Mouse (Mus musculus) liver, adult 2 months (tissue): ENCODE results near the gene Sdk2. TPM values are rescaled to one million over a fixed set of nuclear protein-coding genes. Genes with fewer than 3 reads are reported as not detected.

Source experiments
- DNase-seq: peaks from one replicate; pipeline ENCODE4 v3.0.0-alpha.2; 2011; ENCODE audit warnings: low read depth, low spot score; ENCODE audit errors: extremely low read depth
- H3K27ac ChIP-seq: fragments of 200-500 bp; replicated peaks from 2 replicates; pipeline ENCODE4 v1.5.1; 2012; ENCODE audit warnings: low read depth, mild to moderate bottlenecking, control low read depth, inconsistent platforms, low read length; ENCODE audit not compliant: insufficient read depth
- H3K27me3 ChIP-seq: fragments of 200-500 bp; 2 replicates; pipeline ENCODE4 v1.6.1; 2012; ENCODE audit warnings: mild to moderate bottlenecking, moderate library complexity, low read length, inconsistent platforms; ENCODE audit not compliant: control insufficient read depth, insufficient read depth
- H3K36me3 ChIP-seq: fragments of 200-500 bp; 2 replicates; pipeline ENCODE4 v1.6.1; 2012; ENCODE audit warnings: low read length, inconsistent platforms; ENCODE audit not compliant: control insufficient read depth, insufficient read depth
- H3K4me1 ChIP-seq: fragments of 200-500 bp; 2 replicates; pipeline ENCODE4 v1.6.1; 2011; ENCODE audit warnings: low read length; ENCODE audit not compliant: control insufficient read depth, insufficient read depth
- H3K4me3 ChIP-seq: fragments of 200-500 bp; 2 replicates; pipeline ENCODE4 v1.5.1; 2011; ENCODE audit warnings: low read depth, mild to moderate bottlenecking, control low read depth, low read length, moderate library complexity; ENCODE audit not compliant: insufficient read depth
- H3K79me2 ChIP-seq: fragments of 200-500 bp; 2 replicates; pipeline ENCODE4 v1.6.1; 2012; ENCODE audit warnings: inconsistent platforms, mild to moderate bottlenecking, low read length, moderate library complexity; ENCODE audit not compliant: control insufficient read depth, insufficient read depth
- H3K9ac ChIP-seq: fragments of 200-500 bp; 2 replicates; pipeline ENCODE4 v1.6.1; 2012; ENCODE audit warnings: low read depth, mild to moderate bottlenecking, control low read depth, inconsistent platforms, low read length
- CTCF ChIP-seq: fragments of 200-500 bp; IDR thresholded peaks from 2 replicates; pipeline ENCODE4 v1.5.1; 2011; ENCODE audit warnings: low read depth, low read length, control low read depth
- POLR2A ChIP-seq: fragments of 200-500 bp; IDR thresholded peaks from 2 replicates; pipeline ENCODE4 v1.6.1; 2011; ENCODE audit warnings: low read length, control low read depth; ENCODE audit not compliant: insufficient read depth; ENCODE audit errors: extremely low read depth
- WGBS: fragments of 180-500 bp; shearing (Covaris S2); methylation state at CpG from one replicate; pipeline ENCODE4 v1.1.7; 2018; 5-methylcytosine and 5-hydroxymethylcytosine counted together
- polyA plus RNA-seq: library from polyadenylated mRNA; depleted of rRNA; stranded (reverse); fragments of >200 nt; gene quantifications from 2 replicates; pipeline ENCODE4 v1.2.3, GENCODE M21; 2012
- total RNA-seq: library from RNA; depleted of rRNA; stranded (reverse); fragments of >200 nt; gene quantifications from 2 replicates; pipeline ENCODE4 v1.2.3, GENCODE M21; 2014

Gene Sdk2
- total and polyA plus RNA-seq, 2 experiments = 0.07 to 0.28 TPM

DNA sequence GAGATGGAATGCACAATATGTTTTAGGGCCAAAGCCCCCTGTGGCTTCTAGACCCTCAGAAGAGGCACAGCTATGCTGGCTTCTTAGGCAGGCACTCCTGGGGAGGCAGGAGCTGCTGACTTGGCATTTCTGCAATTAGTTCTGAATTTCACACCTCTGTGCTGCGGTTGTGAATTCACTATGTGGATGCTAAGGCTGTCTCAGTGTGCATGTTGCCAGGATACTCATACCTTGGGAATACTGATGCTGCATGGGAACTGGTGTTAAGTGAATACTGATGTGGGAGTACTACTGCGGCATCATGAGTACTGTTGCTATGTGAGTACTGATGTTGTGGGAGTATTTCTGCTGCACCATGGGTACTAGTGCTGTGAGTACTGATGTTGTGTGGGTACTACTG is 284.4 kb downstream of the Sdk2 start:
- WGBS = 96% methylated on average over 2 of the region's 2 CpGs
- Histone ChIP-seq H3K9ac (no peak overlapping the region), H3K27ac (no peak overlapping the region), H3K27me3 (no peaks in the 10 kb centered on the region), H3K4me1 (no peaks in the 10 kb centered on the region), H3K79me2 (no peaks in the 10 kb centered on the region), H3K36me3 (no peaks in the 10 kb centered on the region), H3K4me3 (no peak overlapping the region)
- TF ChIP-seq POLR2A (no peak), CTCF (no peak)
- DNase-seq = no peak

- TF ChIP-seq POLR2A (no peak), CTCF (no peak)
- DNase-seq = no peak
- Histone ChIP-seq H3K79me2 (no peaks in the 10 kb centered on the region), H3K36me3 (no peaks in the 10 kb centered on the region), H3K9ac (no peak overlapping the region), H3K27ac (no peak overlapping the region), H3K27me3 (no peaks in the 10 kb centered on the region), H3K4me3 (no peak overlapping the region), H3K4me1 (no peaks in the 10 kb centered on the region)
- WGBS = 79% methylated on average over 2 of the region's 2 CpGs
These were observed 284.8 kb downstream of the Sdk2 start for GRCm38 (mm10) chr11:113782006-113782405.

- H3K36me3 ChIP-seq = no peaks in the 10 kb centered on the region
- H3K4me3 ChIP-seq = no peak overlapping the region
- WGBS = 64% methylated on average over 6 of the region's 6 CpGs
- no peaks in the 10 kb centered on the region for H3K27me3 ChIP-seq
- no peak for TF ChIP-seq POLR2A
- no peak for TF ChIP-seq CTCF
- no peaks in the 10 kb centered on the region for H3K4me1 ChIP-seq
- DNase-seq = no peak
- H3K9ac ChIP-seq = no peak overlapping the region
- no peaks in the 10 kb centered on the region for H3K79me2 ChIP-seq
- H3K27ac ChIP-seq = no peak overlapping the region
These were observed 287.2 kb downstream of the Sdk2 start for GRCm38 (mm10) chr11:113779680-113780041.

DNA sequence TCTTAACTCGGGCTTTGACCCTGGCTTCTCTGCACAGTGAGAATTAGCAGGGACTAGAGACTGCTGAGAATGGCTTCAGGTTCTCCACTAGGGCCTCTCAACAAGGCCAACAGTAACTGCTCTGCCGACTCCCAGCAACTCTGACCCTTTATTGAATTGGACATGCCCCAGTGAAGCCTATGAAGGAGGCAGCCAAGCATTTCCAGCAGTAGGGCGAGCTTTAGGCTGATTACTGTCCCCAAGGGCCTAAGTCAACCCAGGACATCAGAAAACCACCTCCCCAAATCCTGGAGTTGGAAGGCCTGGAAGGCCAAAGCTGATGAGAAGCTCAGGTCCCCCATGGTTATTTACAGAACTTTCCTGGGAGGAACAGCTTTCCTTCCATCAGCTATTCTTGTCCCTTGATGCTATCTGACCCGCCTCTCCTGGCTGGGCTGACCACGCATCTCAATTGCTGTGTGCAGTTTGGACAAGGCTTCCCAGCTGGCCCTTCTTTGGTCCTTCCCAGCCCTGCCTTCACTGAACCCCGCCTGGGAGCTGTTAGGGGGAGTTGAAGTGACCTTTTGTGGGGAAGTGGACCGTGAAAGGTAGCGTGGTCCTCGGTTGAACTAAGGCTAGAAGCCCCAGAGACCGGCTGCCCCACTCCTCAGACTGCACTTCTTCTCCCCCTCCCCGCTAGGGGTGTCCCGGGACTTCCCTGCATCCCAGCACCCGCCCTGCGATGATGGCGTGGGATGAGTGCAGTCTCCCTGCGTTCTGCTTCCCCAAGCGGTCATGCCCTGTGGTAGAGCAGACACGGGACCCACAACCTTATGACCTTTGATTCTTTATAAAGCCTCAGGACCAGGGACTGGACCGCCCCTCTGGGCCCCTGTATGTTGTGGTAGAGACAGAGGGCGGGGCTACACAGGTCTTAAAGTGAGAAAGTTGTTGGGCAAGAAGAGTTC is 287.8 kb downstream of the Sdk2 start:
- Histone ChIP-seq H3K4me1 (no peaks in the 10 kb centered on the region), H3K27me3 (no peaks in the 10 kb centered on the region), H3K27ac (no peak overlapping the region), H3K79me2 (no peaks in the 10 kb centered on the region), H3K4me3 (no peak overlapping the region), H3K9ac (no peak overlapping the region), H3K36me3 (no peaks in the 10 kb centered on the region)
- 69% methylated on average over 20 of the region's 20 CpGs for WGBS
- DNase-seq = no peak
- TF ChIP-seq POLR2A = no peak
- TF ChIP-seq CTCF = no peak

DNA sequence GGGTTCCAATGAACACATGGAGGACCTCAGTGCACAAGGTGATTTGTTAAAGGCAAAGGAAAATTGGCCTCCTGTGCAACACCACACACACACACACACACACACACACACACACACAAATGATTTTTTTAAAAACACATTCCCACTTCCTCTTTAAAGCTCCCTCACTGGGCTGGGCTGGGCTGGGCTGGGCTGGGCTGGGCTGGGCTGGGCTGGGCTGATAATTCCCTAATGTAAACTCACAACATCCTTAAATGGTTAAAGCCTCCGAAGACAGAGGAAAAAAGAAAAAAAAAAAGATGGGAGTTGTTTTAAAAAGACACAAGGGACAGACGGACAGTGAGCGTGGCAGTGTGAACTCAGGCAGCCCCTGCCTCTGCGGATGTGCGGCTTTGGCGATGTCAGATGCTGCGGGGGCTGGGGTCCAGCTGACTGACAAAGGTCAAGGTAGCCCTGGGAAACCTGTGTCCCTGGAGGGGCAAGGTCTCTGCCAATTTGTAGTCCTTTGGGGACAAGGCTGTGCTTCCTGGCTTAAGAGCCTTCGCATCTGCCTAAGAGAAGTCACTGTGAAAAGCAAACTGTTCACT is 288.9 kb downstream of the Sdk2 start:
- 69% methylated on average over 8 of the region's 8 CpGs for WGBS
- no peaks in the 10 kb centered on the region for H3K79me2 ChIP-seq
- no peak overlapping the region for H3K9ac ChIP-seq
- TF ChIP-seq POLR2A = no peak
- TF ChIP-seq CTCF = no peak
- no peaks in the 10 kb centered on the region for H3K27me3 ChIP-seq
- no peak overlapping the region for H3K27ac ChIP-seq
- no peaks in the 10 kb centered on the region for H3K4me1 ChIP-seq
- no peak for DNase-seq
- no peak overlapping the region for H3K4me3 ChIP-seq
- no peaks in the 10 kb centered on the region for H3K36me3 ChIP-seq
